35 mouse cellular contexts compared by ENCODE assay signal in genomic region chr3:55022247-55022646, GRCm38 (mm10). TPM values are rescaled to one million over a fixed set of nuclear protein-coding genes. Genes with fewer than 3 reads are reported as not detected.
DNase-seq lines count a peak whose midpoint lies in the region; ATAC-seq and TF ChIP-seq lines count a peak whose summit lies in the region.
"Had no signal": no experiment of that assay in that cellular context is flagged by ENCODE, and none has a peak within 500 bp of the region (broad histone marks: within the 10 kb centered on the region; RNA-seq: fewer than 3 reads in every experiment).

No protein-coding gene starts in this region.

- H3K27ac ChIP-seq in layer of hippocampus, adult 2 months: no peak overlapping the region
- no peak overlapping the region for H3K27ac ChIP-seq in midbrain, postnatal 0 days (ENCODE audit: low read depth, low read length)
- no peak overlapping the region for H3K27ac ChIP-seq in midbrain, embryonic 10.5 days (replicated peaks)
- H3K27ac ChIP-seq: embryonic facial prominence, embryonic 10.5 days; embryonic facial prominence, embryonic 15.5 days; hindbrain, embryonic 14.5 days; kidney, embryonic 15.5 days; midbrain, embryonic 15.5 days had no signal

- H3K27me3 ChIP-seq in midbrain, postnatal 0 days (ENCODE audit: insufficient read depth, low read length): no peaks in the 10 kb centered on the region
- H3K27me3 ChIP-seq in midbrain, embryonic 10.5 days (ENCODE audit: low read depth, poor library complexity, severe bottlenecking): no peaks in the 10 kb centered on the region
- H3K27me3 ChIP-seq: embryonic facial prominence, embryonic 15.5 days; kidney, embryonic 15.5 days; midbrain, embryonic 15.5 days had no signal

- ATAC-seq in midbrain, postnatal 0 days (ENCODE audit: low FRiP score): no peak
- no peak for ATAC-seq in erythroblast, adult 5-6 weeks (replicated peaks; ENCODE audit: low FRiP score, poor library complexity, severe bottlenecking)
- ATAC-seq: forebrain, embryonic 14.5 days; inflammation-experienced regulatory T-cells, adult 6 months; midbrain, embryonic 15.5 days had no signal

- H3K9ac ChIP-seq in midbrain, postnatal 0 days (replicated peaks; ENCODE audit: low read length, poor library complexity, severe bottlenecking): no peak overlapping the region
- H3K9ac ChIP-seq: embryonic facial prominence, embryonic 15.5 days; hindbrain, embryonic 14.5 days; kidney, embryonic 15.5 days; midbrain, embryonic 15.5 days had no signal

- no peaks in the 10 kb centered on the region for H3K36me3 ChIP-seq in midbrain, postnatal 0 days (ENCODE audit: insufficient read depth, low read length)
- no peaks in the 10 kb centered on the region for H3K36me3 ChIP-seq in midbrain, embryonic 10.5 days
- H3K36me3 ChIP-seq: embryonic facial prominence, embryonic 10.5 days; embryonic facial prominence, embryonic 15.5 days; kidney, embryonic 15.5 days; midbrain, embryonic 15.5 days had no signal

- H3K9me3 ChIP-seq in midbrain, postnatal 0 days (ENCODE audit: low read length): no peaks in the 10 kb centered on the region
- 0 out of 2 replicates have a peak, but pooled peaks cover 8% of the 10 kb centered on the region for H3K9me3 ChIP-seq in midbrain, embryonic 10.5 days (replicated peaks)
- H3K9me3 ChIP-seq: kidney, embryonic 15.5 days; midbrain, embryonic 15.5 days had no signal

- no peak overlapping the region for H3K4me3 ChIP-seq in layer of hippocampus, adult 2 months
- H3K4me3 ChIP-seq in midbrain, postnatal 0 days (ENCODE audit: low read depth, low read length): no peak overlapping the region
- no peak overlapping the region for H3K4me3 ChIP-seq in midbrain, embryonic 10.5 days
- H3K4me3 ChIP-seq: embryonic facial prominence, embryonic 10.5 days; embryonic facial prominence, embryonic 15.5 days; kidney, embryonic 15.5 days; midbrain, embryonic 15.5 days had no signal

- H3K4me2 ChIP-seq in midbrain, postnatal 0 days (ENCODE audit: low read depth, low read length, poor library complexity, severe bottlenecking): no peak overlapping the region
- H3K4me2 ChIP-seq: embryonic facial prominence, embryonic 15.5 days; heart, embryonic 11.5 days; hindbrain, embryonic 14.5 days; kidney, embryonic 15.5 days; midbrain, embryonic 15.5 days had no signal

- DNase-seq in embryo, embryonic 10.5 days (ENCODE audit: low spot score): peak; percentile 8
- no peak for DNase-seq in embryo, embryonic 9.5 days (ENCODE audit: extremely low spot score)
- DNase-seq in layer of hippocampus, adult 2 months (ENCODE audit: low spot score in 2 of 2): no peak
- no peak for DNase-seq in layer of hippocampus, adult 9-10 months (ENCODE audit: low spot score)
- DNase-seq in midbrain, postnatal 0 days (ENCODE audit: low spot score): no peak
- no peak for DNase-seq in midbrain, embryonic 10.5 days (ENCODE audit: low spot score)
- no peak for DNase-seq in thymus, postnatal 36 days
- DNase-seq: adrenal gland, postnatal 25 days; cerebellum, adult 11-12 months; cerebellum, adult 9-11 months; gastrocnemius, postnatal 25 days; heart, postnatal 4 days; kidney, adult 11 months; kidney, postnatal 36 days; layer of hippocampus, postnatal 36 days; liver; lung, adult 18-20 months; lung, postnatal 14 days; right cerebral cortex, adult 18-20 months; spleen, adult 18-20 months; thymus, postnatal 14 days had no signal

- no peaks in the 10 kb centered on the region for H3K4me1 ChIP-seq in midbrain, postnatal 0 days (ENCODE audit: insufficient read depth, low read length)
- H3K4me1 ChIP-seq in midbrain, embryonic 10.5 days: no peaks in the 10 kb centered on the region; the same call in 1 of the 2 replicates
- H3K4me1 ChIP-seq: embryonic facial prominence, embryonic 15.5 days; kidney, embryonic 15.5 days; midbrain, embryonic 15.5 days had no signal

- TF ChIP-seq CTCF in layer of hippocampus, adult 2 months (conservative IDR thresholded peaks at IDR 0.05): peak; percentile 50
- TF ChIP-seq CTCF in midbrain, postnatal 0 days (IDR thresholded peaks at IDR 0.05): 0 out of 2 replicates have a peak, but pooled peaks have one; percentile 21

- 82% methylated on average over 1 of the region's 1 CpGs for WGBS in midbrain, postnatal 0 days
- 91% methylated on average over 1 of the region's 1 CpGs for WGBS in midbrain, embryonic 10.5 days

RNA-seq across cellular contexts. Expression of gene Ccna1, which starts 33.1 kb away (rescaled TPM):
- total RNA-seq in layer of hippocampus, adult 2 months (2021): 1 to 10 TPM; 2.4 to 2.5 TPM
- total RNA-seq in midbrain, postnatal 0 days (2014; rRNA removed): 1.2 and 3.6 TPM in 2 replicates
- 2.6 and 2.9 TPM in 2 replicates for polyA plus RNA-seq in midbrain, postnatal 0 days (2015; fragmentation: Nextera tagmentation; extraction: Ambion mirVana)
- 1.7 and 3.1 TPM in 2 replicates for polyA plus RNA-seq in midbrain, embryonic 10.5 days (2016; fragmentation: Nextera tagmentation; extraction: Ambion mirVana)
- not detected in 2 replicates for total RNA-seq in erythroblast, adult 5-6 weeks (2015; ENCODE audit: low replicate concordance)
- not detected in 2 replicates for total RNA-seq in erythroblast, adult 5-6 weeks (2017; ENCODE audit: low replicate concordance)
- total RNA-seq: adrenal gland, postnatal 25 days; CH12.LX; common myeloid progenitor, adult 5-6 weeks; gastrocnemius, adult 18-20 months; gastrocnemius, postnatal 25 days; neutrophil, adult 5-6 weeks had no signal
- polyA plus RNA-seq: C2C12; inflammation-experienced regulatory T-cells, adult 6 months had no signal
